Mouse (Mus musculus): ENCODE measurements around the gene A4galt. TPM values are rescaled to one million over a fixed set of nuclear protein-coding genes. Genes with fewer than 3 reads are reported as not detected.
"Not testable (repeated sequence)": the region's sequence is repeated elsewhere in the genome, so short reads cannot be mapped to it uniquely, and the experiment has no call there.

The A4galt gene
- polyA plus RNA-seq, 1 experiment from 2014 or later = 0.53 TPM

- 90% methylated on average over 8 of the region's 8 CpGs for WGBS
- 0 out of 2 replicates have a peak, but pooled peaks cover 5% of the 10 kb centered on the region for H3K9me3 ChIP-seq
- DNase-seq (ENCODE audit: extremely low spot score, low spot score) = no peak
- H3K4me1 ChIP-seq = no peaks in the 10 kb centered on the region
- no peak overlapping the region for H3K27ac ChIP-seq
- H3K27me3 ChIP-seq (ENCODE audit: poor library complexity, severe bottlenecking) = no peaks in the 10 kb centered on the region
- H3K4me3 ChIP-seq = no peak overlapping the region
- no peaks in the 10 kb centered on the region for H3K36me3 ChIP-seq (replicated peaks)
Measured at GRCm38 (mm10) chr15:83284828-83285227, 33.3 kb upstream of the A4galt start.

- DNase-seq (ENCODE audit: extremely low spot score, low spot score) = no peak
- H3K4me1 ChIP-seq = no peaks in the 10 kb centered on the region
- no peak overlapping the region for H3K27ac ChIP-seq
- H3K4me3 ChIP-seq = no peak overlapping the region
- H3K27me3 ChIP-seq (ENCODE audit: poor library complexity, severe bottlenecking) = no peaks in the 10 kb centered on the region
- no peaks in the 10 kb centered on the region for H3K36me3 ChIP-seq (replicated peaks)
- 67% methylated on average over 5 of the region's 5 CpGs for whole genome bisulfite sequencing
- 0 out of 2 replicates have a peak, but pooled peaks cover 5% of the 10 kb centered on the region for H3K9me3 ChIP-seq
Measured at GRCm38 (mm10) chr15:83282397-83282796, 30.8 kb upstream of the A4galt start.

DNA sequence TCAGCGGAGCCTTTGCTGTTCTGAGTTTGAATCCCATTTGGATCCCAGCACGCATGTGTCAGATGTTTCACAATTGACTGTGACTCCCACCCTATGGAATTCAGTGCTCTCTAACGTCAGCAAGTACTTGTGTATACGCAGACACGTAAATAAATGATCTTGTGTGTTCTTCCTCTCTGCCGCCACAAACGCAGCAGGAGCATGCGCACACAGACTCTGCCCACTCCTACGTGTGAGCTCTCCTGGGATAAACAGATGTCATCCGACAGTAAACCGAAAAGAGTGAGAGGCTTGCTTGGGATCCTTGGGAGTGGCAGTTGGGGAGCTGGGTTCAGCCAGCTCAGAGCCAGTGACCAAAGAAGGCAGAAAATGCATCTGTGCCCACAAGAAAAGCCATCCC lies 29.7 kb upstream of the A4galt start:
- Histone ChIP-seq H3K27me3 (ENCODE audit: poor library complexity, severe bottlenecking) (no peaks in the 10 kb centered on the region), H3K36me3 (replicated peaks) (no peaks in the 10 kb centered on the region), H3K9me3 (no peaks in the 10 kb centered on the region), H3K4me3 (no peak overlapping the region), H3K4me1 (no peaks in the 10 kb centered on the region), H3K27ac (no peak overlapping the region)
- WGBS = 87% methylated on average over 11 of the region's 11 CpGs
- DNase-seq (ENCODE audit: extremely low spot score, low spot score) = no peak

- Histone ChIP-seq H3K4me1 (no peaks in the 10 kb centered on the region), H3K36me3 (replicated peaks) (no peaks in the 10 kb centered on the region), H3K9me3 (no peaks in the 10 kb centered on the region), H3K4me3 (no peak overlapping the region), H3K27me3 (ENCODE audit: poor library complexity, severe bottlenecking) (no peaks in the 10 kb centered on the region), H3K27ac (no peak overlapping the region)
- 81% methylated on average over 5 of the region's 5 CpGs for WGBS
- no peak for DNase-seq (ENCODE audit: extremely low spot score, low spot score)
Measured at GRCm38 (mm10) chr15:83278579-83278978, 27.0 kb upstream of the A4galt start.

- no peak overlapping the region for H3K4me3 ChIP-seq
- no peaks in the 10 kb centered on the region for H3K4me1 ChIP-seq
- WGBS = 78% methylated on average over 4 of the region's 4 CpGs
- H3K9me3 ChIP-seq = no peaks in the 10 kb centered on the region
- no peak overlapping the region for H3K27ac ChIP-seq
- no peaks in the 10 kb centered on the region for H3K36me3 ChIP-seq (replicated peaks)
- H3K27me3 ChIP-seq (ENCODE audit: poor library complexity, severe bottlenecking) = no peaks in the 10 kb centered on the region
- DNase-seq (ENCODE audit: extremely low spot score, low spot score) = no peak
Measured at GRCm38 (mm10) chr15:83277451-83277850, 25.9 kb upstream of the A4galt start.

DNA sequence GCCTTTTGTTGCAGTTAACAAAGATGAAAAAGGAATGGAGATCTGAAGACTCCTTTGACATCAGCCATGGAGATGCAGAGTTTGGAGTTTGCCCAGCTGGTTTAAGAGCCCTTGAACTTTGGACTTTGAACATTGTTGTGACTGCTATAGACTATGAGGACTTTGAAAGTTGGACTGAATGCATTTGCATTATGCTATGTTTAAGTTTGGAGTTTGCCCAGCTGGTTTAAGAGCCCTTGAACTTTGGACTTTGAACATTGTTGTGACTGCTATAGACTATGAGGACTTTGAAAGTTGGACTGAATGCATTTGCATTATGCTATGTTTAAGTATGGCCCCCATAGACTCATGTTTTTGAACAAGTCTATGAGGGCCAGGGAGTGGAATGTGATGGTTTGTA lies 22.7 kb upstream of the A4galt start:
- not testable (repeated sequence) for H3K9me3 ChIP-seq; DNase-seq (ENCODE audit: extremely low spot score, low spot score); H3K27me3 ChIP-seq (ENCODE audit: poor library complexity, severe bottlenecking); H3K4me3 ChIP-seq; H3K36me3 ChIP-seq (replicated peaks); H3K4me1 ChIP-seq; H3K27ac ChIP-seq

DNA sequence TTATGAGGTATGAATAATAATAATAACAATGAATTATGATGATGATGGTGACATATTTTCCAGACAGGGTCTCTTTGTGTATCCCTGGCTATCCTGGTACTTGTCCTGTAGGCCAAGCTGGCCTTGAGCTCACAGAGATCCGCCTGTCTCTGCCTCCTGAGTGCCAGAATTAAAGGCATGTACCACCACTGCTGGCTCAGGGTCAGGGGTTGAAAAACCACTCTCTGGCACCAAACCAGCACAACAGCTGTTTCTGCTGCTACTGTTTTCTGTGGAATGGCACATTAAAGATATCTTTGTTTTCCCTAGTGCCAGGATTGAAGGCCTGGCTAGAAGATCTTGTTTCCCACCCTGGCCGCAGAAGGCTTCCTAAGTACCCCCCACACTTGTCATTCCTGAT lies 21.4 kb upstream of the A4galt start:
- Histone ChIP-seq H3K27me3 (ENCODE audit: poor library complexity, severe bottlenecking) (no peaks in the 10 kb centered on the region), H3K27ac (no peak overlapping the region), H3K4me1 (no peaks in the 10 kb centered on the region), H3K4me3 (no peak overlapping the region), H3K36me3 (replicated peaks) (no peaks in the 10 kb centered on the region), H3K9me3 (no peaks in the 10 kb centered on the region)
- 87% methylated on average over 2 of the region's 2 CpGs for WGBS
- no peak for DNase-seq (ENCODE audit: extremely low spot score, low spot score)

DNA sequence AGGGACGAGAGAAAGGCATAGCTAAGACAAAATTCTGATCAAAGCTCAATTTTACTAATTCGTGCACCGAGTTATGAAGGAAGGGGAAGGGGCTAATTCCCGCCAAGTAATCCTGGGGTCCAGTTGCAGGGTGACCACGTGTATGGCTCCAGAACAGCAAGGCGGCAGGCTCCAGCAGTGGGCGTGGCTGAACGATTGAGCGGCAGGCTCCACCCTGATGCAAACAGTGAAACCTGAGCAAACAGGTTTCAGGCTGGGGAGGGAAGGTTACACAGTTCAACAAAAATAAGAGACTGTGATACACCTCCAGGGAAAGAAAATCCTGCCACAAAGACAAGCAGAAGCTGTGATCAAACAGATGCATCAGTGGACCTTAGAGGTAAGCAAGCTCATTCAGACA lies 19.6 kb upstream of the A4galt start:
- not testable (repeated sequence) for H3K27me3 ChIP-seq (ENCODE audit: poor library complexity, severe bottlenecking); H3K4me3 ChIP-seq; H3K36me3 ChIP-seq (replicated peaks); DNase-seq (ENCODE audit: extremely low spot score, low spot score); H3K4me1 ChIP-seq; H3K9me3 ChIP-seq; H3K27ac ChIP-seq
- 37% methylated on average over 9 of the region's 9 CpGs for WGBS

DNA sequence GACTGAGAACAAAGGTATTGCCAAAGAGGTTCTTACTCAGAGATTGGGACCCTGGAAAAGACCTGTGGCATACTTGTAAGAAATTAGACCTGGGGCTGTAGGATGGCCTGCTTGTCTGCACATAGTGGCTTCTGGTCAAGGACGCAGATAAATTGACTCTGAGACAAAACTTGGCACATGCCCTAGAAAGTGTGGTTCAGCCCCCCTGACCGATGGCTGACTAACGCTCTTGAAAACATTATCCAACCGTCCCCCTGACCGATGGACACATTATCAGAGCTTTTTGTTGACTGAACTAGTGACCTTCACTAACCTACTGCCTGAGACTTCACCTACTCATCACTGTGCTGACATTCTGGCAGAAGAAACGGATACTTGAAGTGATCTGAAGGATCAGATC lies 18.4 kb upstream of the A4galt start:
- H3K4me3 ChIP-seq; H3K36me3 ChIP-seq (replicated peaks); DNase-seq (ENCODE audit: extremely low spot score, low spot score); H3K4me1 ChIP-seq; H3K27ac ChIP-seq; H3K9me3 ChIP-seq; H3K27me3 ChIP-seq (ENCODE audit: poor library complexity, severe bottlenecking): not testable (repeated sequence)
- WGBS = 92% methylated on average over 6 of the region's 6 CpGs

DNA sequence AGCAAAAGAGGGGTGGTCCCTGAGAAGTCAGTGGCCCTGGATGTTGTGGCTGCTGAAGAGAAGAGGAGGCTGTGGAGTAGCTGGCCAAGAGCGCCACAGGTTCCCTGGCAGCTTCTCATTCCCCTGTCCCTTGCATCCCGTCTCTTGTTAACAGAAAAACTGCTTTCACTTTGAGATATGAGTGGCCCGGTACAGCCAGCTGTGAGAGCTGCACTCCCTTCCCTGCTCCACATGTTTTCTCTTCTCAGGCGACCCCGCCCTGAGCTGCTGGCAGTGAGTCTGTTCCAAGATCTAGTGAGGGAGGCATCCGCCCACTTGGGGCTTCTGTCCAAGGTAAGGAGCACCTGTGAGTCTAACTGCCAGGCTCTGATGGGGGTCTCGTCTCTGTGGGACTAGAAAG lies 16.9 kb upstream of the A4galt start:
- not testable (repeated sequence) for H3K4me1 ChIP-seq; H3K9me3 ChIP-seq; DNase-seq (ENCODE audit: extremely low spot score, low spot score); H3K27ac ChIP-seq; H3K4me3 ChIP-seq; H3K27me3 ChIP-seq (ENCODE audit: poor library complexity, severe bottlenecking); H3K36me3 ChIP-seq (replicated peaks)
- WGBS = 80% methylated on average over 7 of the region's 7 CpGs

DNA sequence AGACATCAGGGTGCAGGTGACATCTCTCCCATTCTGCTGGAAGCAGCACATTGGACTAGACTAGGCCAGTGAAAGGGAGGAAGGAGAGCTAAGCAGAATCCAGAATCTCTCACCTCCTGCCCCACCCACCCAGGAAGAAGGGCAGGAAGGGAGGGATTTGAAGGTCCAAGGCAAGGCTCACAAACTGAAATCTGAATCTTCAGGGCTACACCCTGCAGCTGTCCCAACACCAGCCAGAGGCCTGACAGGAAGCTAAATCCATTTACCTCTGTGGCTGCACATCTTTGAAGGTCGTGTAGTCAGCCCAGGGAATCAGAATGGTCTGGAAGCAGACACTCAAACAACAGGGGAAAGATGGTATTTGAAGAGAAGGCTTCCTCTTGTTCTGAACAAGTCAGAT lies 13.7 kb upstream of the A4galt start:
- Histone ChIP-seq H3K4me3 (no peak overlapping the region), H3K9me3 (no peaks in the 10 kb centered on the region), H3K27me3 (ENCODE audit: poor library complexity, severe bottlenecking) (no peaks in the 10 kb centered on the region), H3K27ac (no peak overlapping the region), H3K36me3 (replicated peaks) (no peaks in the 10 kb centered on the region), H3K4me1 (no peaks in the 10 kb centered on the region)
- DNase-seq (ENCODE audit: extremely low spot score, low spot score) = no peak
- 31% methylated on average over 1 of the region's 1 CpGs for WGBS

- Histone ChIP-seq H3K27me3 (ENCODE audit: poor library complexity, severe bottlenecking) (no peaks in the 10 kb centered on the region), H3K4me1 (no peaks in the 10 kb centered on the region), H3K4me3 (no peak overlapping the region), H3K9me3 (no peaks in the 10 kb centered on the region), H3K27ac (no peak overlapping the region), H3K36me3 (replicated peaks) (no peaks in the 10 kb centered on the region)
- WGBS = 79% methylated on average over 5 of the region's 5 CpGs
- no peak for DNase-seq (ENCODE audit: extremely low spot score, low spot score)
Measured at GRCm38 (mm10) chr15:83263405-83263804, 11.8 kb upstream of the A4galt start.

DNA sequence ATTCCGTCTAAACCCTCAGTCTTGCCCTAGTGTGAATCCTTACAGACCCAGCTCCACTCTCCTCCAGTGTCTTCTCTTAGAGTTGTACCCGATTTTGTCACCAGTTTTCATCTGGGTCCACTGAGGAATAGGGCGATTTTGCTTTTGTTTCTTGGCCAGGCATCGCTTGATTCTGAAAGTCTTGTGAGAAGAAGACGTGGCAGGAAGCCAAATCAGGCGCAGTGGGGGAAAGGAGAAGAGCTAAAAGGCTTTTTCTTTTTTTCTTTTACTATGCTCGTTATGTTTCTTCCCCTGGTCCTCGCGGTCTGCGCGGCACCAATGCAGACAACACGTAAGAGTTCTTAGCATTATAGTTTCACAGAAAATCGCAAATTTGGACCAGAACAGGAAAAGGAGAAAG lies 6.3 kb upstream of the A4galt start:
- Histone ChIP-seq H3K36me3 (replicated peaks) (no peaks in the 10 kb centered on the region), H3K9me3 (peaks cover 4% of the 10 kb centered on the region; the same call in 1 of the 2 replicates), H3K27ac (no peak overlapping the region), H3K27me3 (ENCODE audit: poor library complexity, severe bottlenecking) (peaks cover 7% of the 10 kb centered on the region), H3K4me3 (no peak overlapping the region), H3K4me1 (no peaks in the 10 kb centered on the region)
- DNase-seq (ENCODE audit: extremely low spot score, low spot score) = no peak
- WGBS = 89% methylated on average over 13 of the region's 13 CpGs

DNA sequence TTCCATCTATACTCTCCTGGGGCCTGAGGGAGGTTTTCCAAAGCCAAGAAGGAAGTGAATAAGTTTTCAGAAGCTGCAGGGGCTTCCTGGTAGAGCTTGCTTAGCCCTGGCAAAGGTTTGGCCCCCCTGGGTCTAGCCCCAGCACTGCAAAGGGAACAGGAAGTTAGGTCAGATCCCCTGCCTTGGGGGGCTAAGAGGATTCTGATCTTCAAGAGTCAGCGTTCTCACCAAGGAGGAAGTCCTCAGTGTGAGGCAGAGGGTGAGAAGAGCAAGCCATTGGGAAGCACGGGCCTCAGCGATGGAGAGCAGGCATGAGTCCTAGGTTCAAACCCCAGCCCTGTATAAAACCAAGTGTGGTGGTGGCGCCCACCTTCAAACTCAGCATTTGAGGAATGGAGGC lies 4.9 kb upstream of the A4galt start:
- H3K4me1 ChIP-seq = peaks cover 3% of the 10 kb centered on the region
- no peak overlapping the region for H3K27ac ChIP-seq
- H3K4me3 ChIP-seq = no peak overlapping the region
- WGBS = 76% methylated on average over 4 of the region's 4 CpGs
- peaks cover 21% of the 10 kb centered on the region for H3K27me3 ChIP-seq (ENCODE audit: poor library complexity, severe bottlenecking)
- H3K9me3 ChIP-seq = peaks cover 8% of the 10 kb centered on the region; the same call in 1 of the 2 replicates
- no peaks in the 10 kb centered on the region for H3K36me3 ChIP-seq (replicated peaks)
- DNase-seq (ENCODE audit: extremely low spot score, low spot score) = no peak

All from forebrain, embryonic 10.5 days (tissue).